Mouse (Mus musculus) intestine, embryonic 15.5 days (tissue): Measurements from ENCODE around the gene Pkd2l1. TPM values are rescaled to one million over a fixed set of nuclear protein-coding genes. Genes with fewer than 3 reads are reported as not detected.
A peak's percentile ranks its signal among the peaks of the same experiment; 100 is the strongest.

Experiments
- ATAC-seq: fragments of 200-750 bp; cut with Nextera tagmentation; 2 replicates; pipeline ENCODE4 v1.8.0; 2017; ENCODE audit warnings: moderate TSS enrichment, moderate library complexity
- H3K27ac ChIP-seq: fragments of 300-500 bp; sonication (generic); 2 replicates; pipeline ENCODE4 v1.5.1; 2015; ENCODE audit warnings: mild to moderate bottlenecking, inconsistent platforms
- H3K27me3 ChIP-seq: fragments of 300-500 bp; sonication (generic); replicated peaks from 2 replicates; pipeline ENCODE4 v1.6.1; 2015; ENCODE audit warnings: inconsistent platforms
- H3K36me3 ChIP-seq: fragments of 300-500 bp; sonication (generic); 2 replicates; pipeline ENCODE4 v1.6.1; 2015; ENCODE audit warnings: inconsistent platforms
- H3K4me1 ChIP-seq: fragments of 300-500 bp; sonication (generic); replicated peaks from 2 replicates; pipeline ENCODE4 v1.6.1; 2015; ENCODE audit warnings: inconsistent platforms
- H3K4me2 ChIP-seq: fragments of 300-500 bp; sonication (generic); replicated peaks from 2 replicates; pipeline ENCODE4 v1.6.1; 2015; ENCODE audit warnings: mild to moderate bottlenecking, inconsistent platforms
- H3K4me3 ChIP-seq: fragments of 300-500 bp; sonication (generic); replicated peaks from 2 replicates; pipeline ENCODE4 v1.5.1; 2015; ENCODE audit warnings: inconsistent platforms
- H3K9ac ChIP-seq: fragments of 300-500 bp; sonication (generic); 2 replicates; pipeline ENCODE4 v1.6.1; 2015; ENCODE audit warnings: inconsistent platforms
- H3K9me3 ChIP-seq: fragments of 300-500 bp; sonication (generic); 2 replicates; pipeline ENCODE4 v1.6.1; 2016; ENCODE audit warnings: inconsistent platforms
- WGBS: fragments of 180-500 bp; shearing (Covaris S2); methylation state at CpG from one replicate; pipeline ENCODE4 v1.1.7; 2015; 5-methylcytosine and 5-hydroxymethylcytosine counted together
- polyA plus RNA-seq: library from polyadenylated mRNA; unstranded; fragments of >200 nt; fragmentation: Nextera tagmentation; extraction: Ambion mirVana; gene quantifications from 2 replicates; pipeline ENCODE4 v1.2.1, GENCODE M21; 2015

Gene Pkd2l1
- polyA plus RNA-seq = not detected in 2 replicates

DNA sequence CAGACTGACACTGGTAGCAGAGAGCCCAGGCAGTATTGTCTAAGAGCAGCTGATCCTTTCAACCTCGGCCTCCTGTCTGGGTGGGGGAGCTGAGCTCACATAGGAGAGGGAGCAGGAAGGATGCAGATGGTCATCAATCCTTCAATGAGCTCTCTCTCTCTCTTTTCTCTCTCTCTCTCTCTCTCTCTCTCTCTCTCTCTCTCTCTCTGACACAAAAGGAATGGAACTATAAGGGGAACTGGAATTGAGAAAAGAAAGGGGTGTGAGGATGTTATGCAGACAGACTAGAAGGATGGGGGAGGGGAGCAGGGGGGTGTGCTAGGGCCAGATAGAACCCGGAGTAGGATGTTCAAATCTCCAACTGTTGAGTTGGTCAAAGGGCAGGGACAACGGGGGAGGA lies at the start of gene Pkd2l1:
Gene Pkd2l1, minus strand, starts transcription at position 101 of the 400 bp plus-strand sequence.
- Histone ChIP-seq H3K9ac (no peak within 1 kb of the TSS), H3K4me2 (no peak within 1 kb of the TSS), H3K4me3 (no peak within 1 kb of the TSS), H3K27ac (no peak within 1 kb of the TSS), H3K9me3 (no peaks in the 10 kb centered on the region), H3K36me3 (no peaks in the 10 kb centered on the region), H3K4me1 (no peaks in the 10 kb centered on the region), H3K27me3 (no peaks in the 10 kb centered on the region)
- ATAC-seq = no peak
- WGBS = 29% methylated on average over 3 of the region's 3 CpGs

- no peak for ATAC-seq
- no peaks in the 10 kb centered on the region for H3K27me3 ChIP-seq
- H3K9me3 ChIP-seq = no peaks in the 10 kb centered on the region
- 72% methylated on average over 2 of the region's 2 CpGs for WGBS
- H3K4me3 ChIP-seq = no peak overlapping the region
- H3K36me3 ChIP-seq = no peaks in the 10 kb centered on the region
- H3K9ac ChIP-seq = no peak overlapping the region
- H3K4me1 ChIP-seq = no peaks in the 10 kb centered on the region
- H3K27ac ChIP-seq = no peak overlapping the region
- H3K4me2 ChIP-seq = no peak overlapping the region
These were observed 46.7 kb upstream of the Pkd2l1 start for GRCm38 (mm10) chr19:44238906-44239305.

- Histone ChIP-seq H3K9ac (no peak overlapping the region), H3K4me1 (no peaks in the 10 kb centered on the region), H3K36me3 (no peaks in the 10 kb centered on the region), H3K9me3 (no peaks in the 10 kb centered on the region), H3K4me2 (peak overlapping the region; percentile 62), H3K27me3 (no peaks in the 10 kb centered on the region), H3K27ac (no peak overlapping the region), H3K4me3 (peak overlapping the region; percentile 22)
- ATAC-seq = peak; percentile 45
- 10% methylated on average over 19 of the region's 19 CpGs for WGBS
These were observed 45.3 kb upstream of the Pkd2l1 start for GRCm38 (mm10) chr19:44237471-44238006.

- Histone ChIP-seq H3K9me3 (no peaks in the 10 kb centered on the region), H3K4me1 (no peaks in the 10 kb centered on the region), H3K27me3 (no peaks in the 10 kb centered on the region), H3K36me3 (no peaks in the 10 kb centered on the region), H3K27ac (no peak overlapping the region), H3K9ac (no peak overlapping the region), H3K4me2 (no peak overlapping the region), H3K4me3 (no peak overlapping the region)
- no peak for ATAC-seq
- 86% methylated on average over 4 of the region's 4 CpGs for WGBS
These were observed 39.4 kb upstream of the Pkd2l1 start for GRCm38 (mm10) chr19:44231608-44232151.

GRCm38 (mm10) chr19:44230212-44230611 lies 38.0 kb upstream of the Pkd2l1 start:
- H3K4me1 ChIP-seq = no peaks in the 10 kb centered on the region
- no peaks in the 10 kb centered on the region for H3K27me3 ChIP-seq
- no peak overlapping the region for H3K9ac ChIP-seq
- no peak overlapping the region for H3K4me2 ChIP-seq
- H3K27ac ChIP-seq = no peak overlapping the region
- whole genome bisulfite sequencing = 69% methylated on average over 3 of the region's 3 CpGs
- ATAC-seq = no peak
- no peak overlapping the region for H3K4me3 ChIP-seq
- no peaks in the 10 kb centered on the region for H3K9me3 ChIP-seq
- no peaks in the 10 kb centered on the region for H3K36me3 ChIP-seq

GRCm38 (mm10) chr19:44229776-44230175 lies 37.5 kb upstream of the Pkd2l1 start:
- Histone ChIP-seq H3K27ac (no peak overlapping the region), H3K4me2 (no peak overlapping the region), H3K27me3 (no peaks in the 10 kb centered on the region), H3K4me1 (no peaks in the 10 kb centered on the region), H3K4me3 (no peak overlapping the region), H3K36me3 (no peaks in the 10 kb centered on the region), H3K9me3 (no peaks in the 10 kb centered on the region), H3K9ac (no peak overlapping the region)
- no peak for ATAC-seq
- 68% methylated on average over 2 of the region's 2 CpGs for WGBS

DNA sequence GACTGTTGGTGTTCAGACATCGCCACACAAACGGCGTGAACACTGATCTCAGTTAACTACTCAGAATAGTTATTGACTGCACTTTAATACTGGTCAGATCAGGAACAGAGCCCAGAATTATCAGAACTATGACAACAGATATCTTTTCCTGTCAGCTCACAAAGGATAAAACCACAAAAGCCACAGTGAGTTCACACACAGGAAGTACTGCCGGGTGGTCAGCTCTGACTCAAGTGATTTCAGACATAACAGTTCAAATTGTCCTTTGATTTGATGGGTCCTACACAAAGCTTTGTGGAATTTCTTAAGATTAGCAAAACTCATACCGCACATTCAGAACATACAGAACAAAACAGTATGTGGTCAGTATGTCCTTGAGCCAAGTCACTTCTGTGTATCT lies 33.5 kb upstream of the Pkd2l1 start:
- Histone ChIP-seq H3K27ac (no peak overlapping the region), H3K9ac (no peak overlapping the region), H3K4me2 (no peak overlapping the region), H3K4me1 (no peaks in the 10 kb centered on the region), H3K27me3 (no peaks in the 10 kb centered on the region), H3K9me3 (no peaks in the 10 kb centered on the region), H3K36me3 (no peaks in the 10 kb centered on the region), H3K4me3 (no peak overlapping the region)
- ATAC-seq = no peak
- 79% methylated on average over 5 of the region's 5 CpGs for WGBS

DNA sequence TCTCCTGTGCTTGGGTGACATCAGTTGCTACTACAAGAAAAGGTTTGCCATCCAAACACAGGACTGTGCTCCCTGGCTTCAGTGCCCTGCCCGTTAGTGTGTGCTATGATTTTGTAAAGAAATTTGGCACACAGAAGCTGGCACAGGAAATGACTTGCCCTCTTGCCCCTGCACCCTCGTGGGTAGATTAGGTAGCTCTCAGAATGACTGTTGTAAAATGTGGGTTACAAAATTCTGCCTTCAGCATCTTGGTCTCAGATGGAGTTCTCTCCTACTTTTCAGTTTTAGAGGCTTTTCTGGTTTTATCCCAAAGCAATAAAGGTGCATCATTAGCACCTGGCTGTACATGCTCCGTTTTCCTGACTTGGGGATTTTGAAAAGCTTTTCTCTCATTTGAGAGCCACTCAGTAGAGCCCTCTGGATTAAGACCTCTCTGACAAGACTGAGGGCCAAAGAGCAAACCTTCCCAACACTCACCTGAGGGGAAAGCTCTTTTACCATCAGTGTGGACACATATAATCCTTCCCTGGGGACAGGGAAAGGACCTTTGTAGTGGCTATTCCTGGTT lies 25.8 kb upstream of the Pkd2l1 start:
- H3K4me1 ChIP-seq = no peaks in the 10 kb centered on the region
- H3K27ac ChIP-seq = no peak overlapping the region
- no peaks in the 10 kb centered on the region for H3K36me3 ChIP-seq
- H3K9ac ChIP-seq = no peak overlapping the region
- H3K4me2 ChIP-seq = no peak overlapping the region
- ATAC-seq = no peak
- WGBS = 60% methylated on average over 3 of the region's 3 CpGs
- no peaks in the 10 kb centered on the region for H3K9me3 ChIP-seq
- no peak overlapping the region for H3K4me3 ChIP-seq
- H3K27me3 ChIP-seq = no peaks in the 10 kb centered on the region

DNA sequence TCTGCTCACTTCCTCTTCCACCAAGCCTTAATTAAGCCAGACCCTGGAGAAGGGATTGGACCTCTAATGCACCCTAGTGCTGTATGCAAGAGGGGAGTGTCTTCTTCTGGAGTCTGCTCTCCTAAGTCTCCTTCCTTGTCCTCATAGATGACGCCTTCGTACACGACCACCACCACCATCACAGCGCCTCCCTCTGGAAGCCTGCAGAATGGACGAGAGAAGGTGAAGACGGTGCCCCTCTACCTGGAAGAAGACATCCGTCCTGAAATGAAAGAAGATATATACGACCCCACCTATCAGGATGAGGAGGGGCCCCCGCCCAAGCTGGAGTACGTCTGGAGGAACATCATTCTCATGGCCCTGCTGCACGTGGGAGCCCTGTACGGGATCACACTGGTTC lies 23.0 kb upstream of the Pkd2l1 start:
- Histone ChIP-seq H3K4me2 (no peak overlapping the region), H3K4me1 (no peaks in the 10 kb centered on the region), H3K27ac (no peak overlapping the region), H3K36me3 (no peaks in the 10 kb centered on the region), H3K9ac (no peak overlapping the region), H3K4me3 (no peak overlapping the region), H3K27me3 (no peaks in the 10 kb centered on the region), H3K9me3 (no peaks in the 10 kb centered on the region)
- 72% methylated on average over 12 of the region's 12 CpGs for WGBS
- no peak for ATAC-seq

GRCm38 (mm10) chr19:44207079-44207478 lies 14.8 kb upstream of the Pkd2l1 start:
- Histone ChIP-seq H3K27ac (no peak overlapping the region), H3K36me3 (no peaks in the 10 kb centered on the region), H3K4me2 (no peak overlapping the region), H3K9ac (no peak overlapping the region), H3K9me3 (no peaks in the 10 kb centered on the region), H3K4me3 (no peak overlapping the region), H3K4me1 (no peaks in the 10 kb centered on the region), H3K27me3 (no peaks in the 10 kb centered on the region)
- 57% methylated on average over 2 of the region's 2 CpGs for WGBS
- no peak for ATAC-seq

DNA sequence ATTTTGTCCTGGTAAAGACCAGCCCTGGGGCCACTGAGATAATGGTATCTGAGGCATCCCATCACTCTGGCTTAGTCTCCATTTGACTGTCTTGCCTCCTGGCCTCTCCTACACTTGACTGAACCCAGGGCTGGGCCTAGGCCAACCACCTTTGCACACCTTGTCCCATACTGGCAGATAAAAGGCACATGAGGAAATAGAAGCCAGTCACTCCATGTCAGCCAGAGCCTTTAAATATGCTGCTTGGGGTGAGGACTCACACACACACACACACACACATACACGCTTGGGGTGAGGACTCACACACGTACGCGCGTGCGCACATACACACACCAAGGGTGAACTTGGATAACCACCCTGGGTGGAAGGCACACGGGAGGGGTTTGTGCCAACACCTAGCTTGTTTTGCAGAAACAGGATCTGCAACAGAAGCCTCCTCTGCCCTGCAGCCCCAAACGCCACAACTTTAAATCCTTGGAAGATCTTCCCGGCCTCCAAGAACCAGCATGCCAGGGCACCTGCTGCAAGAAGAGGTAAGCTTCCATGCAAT lies 10.8 kb upstream of the Pkd2l1 start, which contains the start of gene Scd3:
Gene Scd3, plus strand, starts transcription at position 255 of the 550 bp plus-strand sequence.
- Histone ChIP-seq H3K4me2 (no peak within 1 kb of the TSS), H3K27me3 (no peaks in the 10 kb centered on the region), H3K27ac (no peak within 1 kb of the TSS), H3K9me3 (no peaks in the 10 kb centered on the region), H3K36me3 (no peaks in the 10 kb centered on the region), H3K4me3 (no peak within 1 kb of the TSS), H3K4me1 (no peaks in the 10 kb centered on the region), H3K9ac (no peak within 1 kb of the TSS)
- no peak for ATAC-seq
- WGBS = 94% methylated on average over 9 of the region's 9 CpGs

DNA sequence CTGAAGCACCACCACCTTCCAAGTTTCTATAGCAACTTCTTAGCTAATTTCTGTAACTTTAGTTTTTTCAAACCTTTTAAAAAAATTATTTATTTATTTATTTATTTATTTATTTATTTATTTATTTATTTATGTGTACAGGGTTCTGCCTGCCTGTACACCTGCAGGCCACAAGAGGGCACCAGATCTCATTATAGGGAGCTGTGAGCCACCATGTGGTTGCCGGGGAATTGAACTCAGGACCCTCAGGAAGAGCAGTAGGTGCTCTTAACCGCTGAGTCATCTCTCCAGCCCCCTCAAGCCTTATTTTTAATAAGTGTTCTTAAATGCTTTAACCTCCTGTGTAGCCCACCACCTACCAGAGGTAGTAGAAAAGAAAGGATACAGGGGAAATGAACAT lies 6.7 kb upstream of the Pkd2l1 start:
- Histone ChIP-seq H3K9me3 (no peaks in the 10 kb centered on the region), H3K4me2 (no peak overlapping the region), H3K27ac (no peak overlapping the region), H3K9ac (no peak overlapping the region), H3K36me3 (no peaks in the 10 kb centered on the region), H3K4me1 (no peaks in the 10 kb centered on the region), H3K4me3 (no peak overlapping the region), H3K27me3 (no peaks in the 10 kb centered on the region)
- no peak for ATAC-seq
- 78% methylated on average over 2 of the region's 2 CpGs for WGBS

GRCm38 (mm10) chr19:44198494-44198893 lies 6.3 kb upstream of the Pkd2l1 start:
- Histone ChIP-seq H3K4me2 (no peak overlapping the region), H3K4me1 (no peaks in the 10 kb centered on the region), H3K9me3 (no peaks in the 10 kb centered on the region), H3K36me3 (no peaks in the 10 kb centered on the region), H3K27me3 (no peaks in the 10 kb centered on the region), H3K9ac (no peak overlapping the region), H3K27ac (no peak overlapping the region), H3K4me3 (no peak overlapping the region)
- WGBS = 85% methylated on average over 6 of the region's 6 CpGs
- no peak for ATAC-seq
